Mouse (Mus musculus) limb, embryonic 15.5 days (tissue): ENCODE measurements around the gene Alad. TPM values are rescaled to one million over a fixed set of nuclear protein-coding genes. Genes with fewer than 3 reads are reported as not detected.
A peak's percentile ranks its signal among the peaks of the same experiment; 100 is the strongest.

ENCODE experiments used
- ATAC-seq: fragments of 200-750 bp; cut with Nextera tagmentation; 2 replicates; pipeline ENCODE4 v1.8.0; 2017; ENCODE audit warnings: low read depth, moderate TSS enrichment; ENCODE audit not compliant: insufficient number of reproducible peaks, low FRiP score, low TSS enrichment
- H3K27ac ChIP-seq: fragments of 300-500 bp; sonication (generic); 2 replicates; pipeline ENCODE4 v1.5.1; 2015; ENCODE audit warnings: moderate library complexity, mild to moderate bottlenecking, inconsistent platforms
- H3K27me3 ChIP-seq: fragments of 300-500 bp; sonication (generic); 2 replicates; pipeline ENCODE4 v1.6.1; 2015; ENCODE audit warnings: inconsistent platforms
- H3K36me3 ChIP-seq: fragments of 300-500 bp; sonication (generic); 2 replicates; pipeline ENCODE4 v1.6.1; 2015; ENCODE audit warnings: inconsistent platforms
- H3K4me1 ChIP-seq: fragments of 300-500 bp; sonication (generic); 2 replicates; pipeline ENCODE4 v1.6.1; 2015; ENCODE audit warnings: inconsistent platforms
- H3K4me2 ChIP-seq: fragments of 300-500 bp; sonication (generic); 2 replicates; pipeline ENCODE4 v1.6.1; 2015; ENCODE audit warnings: mild to moderate bottlenecking, inconsistent platforms
- H3K4me3 ChIP-seq: fragments of 300-500 bp; sonication (generic); 2 replicates; pipeline ENCODE4 v1.5.1; 2015; ENCODE audit warnings: mild to moderate bottlenecking, inconsistent platforms
- H3K9ac ChIP-seq: fragments of 300-500 bp; sonication (generic); 2 replicates; pipeline ENCODE4 v1.6.1; 2015; ENCODE audit warnings: inconsistent platforms
- H3K9me3 ChIP-seq: fragments of 300-500 bp; sonication (generic); 2 replicates; pipeline ENCODE4 v1.6.1; 2016; ENCODE audit warnings: inconsistent platforms
- WGBS: fragments of 180-500 bp; shearing (Covaris S2); methylation state at CpG from one replicate; pipeline ENCODE4 v1.1.7; 2015; 5-methylcytosine and 5-hydroxymethylcytosine counted together
- polyA plus RNA-seq: library from polyadenylated mRNA; unstranded; fragments of >200 nt; fragmentation: Nextera tagmentation; extraction: Ambion mirVana; gene quantifications from 2 replicates; pipeline ENCODE4 v1.2.1, GENCODE M21; 2015

The Alad gene
- 75.8 and 86.5 TPM in 2 replicates for polyA plus RNA-seq

DNA sequence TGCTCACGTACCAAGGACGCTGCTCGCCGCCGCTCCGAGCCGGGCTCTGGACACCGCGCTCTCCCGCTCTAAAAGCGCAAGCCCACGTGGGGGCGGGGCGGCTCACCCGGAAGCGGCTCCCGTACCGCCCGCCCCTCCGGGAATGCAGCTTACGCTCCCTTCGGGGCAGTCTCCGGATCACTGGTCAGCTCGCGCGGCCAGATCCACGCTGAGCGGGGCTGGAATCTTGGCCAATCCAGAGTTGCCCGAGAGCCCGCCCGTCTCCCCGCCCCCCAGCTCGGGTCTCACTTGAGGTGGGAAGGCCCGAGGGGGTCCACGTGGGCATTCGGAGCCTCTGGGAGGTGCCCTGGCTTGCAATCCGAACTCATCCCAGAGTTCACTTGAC lies at the start of gene Alad:
TSS of gene Alad (minus strand) at position 70 of the 385 bp plus-strand sequence.
- Histone ChIP-seq H3K4me2 (peak within 1 kb of the TSS; percentile 65), H3K9me3 (no peaks in the 10 kb centered on the region), H3K9ac (peak within 1 kb of the TSS; percentile 79), H3K36me3 (peaks cover 9% of the 10 kb centered on the region), H3K27me3 (no peaks in the 10 kb centered on the region), H3K27ac (peak within 1 kb of the TSS; percentile 91), H3K4me3 (peak within 1 kb of the TSS; percentile 80), H3K4me1 (peaks cover 52% of the 10 kb centered on the region)
- WGBS: 0% methylated on average over 37 of the region's 37 CpGs
- peak; percentile 79 for ATAC-seq

DNA sequence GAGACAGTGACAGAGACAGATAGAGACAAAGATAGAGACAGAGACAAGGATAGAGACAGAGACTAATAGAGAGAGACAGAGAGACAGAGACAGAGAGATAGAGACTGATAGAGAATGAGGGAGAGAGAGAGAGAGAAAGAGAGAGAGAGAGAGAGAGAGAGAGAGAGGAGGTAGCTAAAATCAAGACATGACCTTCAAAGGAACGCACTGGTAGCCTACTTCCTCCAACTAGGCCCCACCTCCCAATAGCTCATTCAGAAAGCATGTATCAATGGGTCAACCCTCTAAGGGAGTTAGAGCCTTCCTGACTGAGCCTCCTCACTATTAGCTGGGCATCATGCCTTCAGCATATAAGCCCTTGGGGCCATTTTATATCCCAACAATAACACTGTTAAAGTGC lies 48.6 kb upstream of the Alad start:
- H3K36me3 ChIP-seq: no peaks in the 10 kb centered on the region
- ATAC-seq: no peak

DNA sequence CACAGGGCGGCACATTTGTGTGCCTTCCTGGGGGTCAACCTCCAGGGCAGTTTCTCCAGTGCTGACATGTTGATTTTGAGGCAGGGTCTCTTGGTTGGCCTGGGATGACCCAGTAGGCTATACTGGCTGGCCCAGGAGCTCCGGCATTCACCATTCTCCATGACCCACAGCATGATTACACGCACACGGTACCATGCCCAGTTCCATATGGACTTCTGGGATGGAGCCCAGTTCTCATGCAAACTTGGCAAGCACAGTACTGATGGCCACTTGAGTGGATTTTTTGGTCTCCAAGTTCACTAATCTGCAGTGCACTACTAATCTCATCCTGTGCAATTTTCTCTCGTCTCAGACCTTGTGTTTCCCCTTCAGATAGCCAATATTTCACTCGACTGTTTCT lies 48.0 kb upstream of the Alad start:
- H3K36me3 ChIP-seq: no peaks in the 10 kb centered on the region
- 77% methylated on average over 6 of the region's 6 CpGs for WGBS
- no peak overlapping the region for H3K4me3 ChIP-seq
- no peak for ATAC-seq
- H3K4me2 ChIP-seq: no peak overlapping the region
- no peak overlapping the region for H3K27ac ChIP-seq
- H3K4me1 ChIP-seq: 0 out of 2 replicates have a peak, but pooled peaks cover 7% of the 10 kb centered on the region
- H3K27me3 ChIP-seq: no peaks in the 10 kb centered on the region
- H3K9me3 ChIP-seq: no peaks in the 10 kb centered on the region
- H3K9ac ChIP-seq: no peak overlapping the region

More for the DNA sequence above, 48.6 kb upstream of the Alad start:
- WGBS: 100% methylated on average over 1 of the region's 1 CpGs
- Histone ChIP-seq H3K4me1 (0 out of 2 replicates have a peak, but pooled peaks cover 3% of the 10 kb centered on the region), H3K4me3 (no peak overlapping the region), H3K9ac (no peak overlapping the region), H3K27me3 (no peaks in the 10 kb centered on the region), H3K27ac (no peak overlapping the region), H3K9me3 (no peaks in the 10 kb centered on the region), H3K4me2 (no peak overlapping the region)

DNA sequence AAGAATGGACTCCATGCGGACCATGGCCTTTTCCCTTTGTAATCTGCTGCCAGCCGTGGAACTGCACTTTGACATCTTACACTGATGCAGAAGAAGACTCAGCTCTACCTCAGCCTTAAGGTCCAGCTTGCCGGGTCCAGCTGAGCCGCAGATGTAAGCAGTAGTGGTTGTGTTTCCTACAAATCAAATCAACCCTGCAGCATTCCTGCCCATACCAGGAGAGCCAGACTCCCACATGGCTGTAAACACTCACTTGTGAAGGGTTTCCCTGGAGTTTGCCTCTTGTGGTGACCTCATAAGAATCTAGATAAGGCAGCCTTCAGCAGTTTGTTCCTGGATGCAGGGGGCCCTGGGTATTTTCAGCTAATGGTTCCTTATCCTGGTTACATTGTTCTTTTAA lies 46.8 kb upstream of the Alad start:
- ATAC-seq: no peak
- H3K36me3 ChIP-seq: no peaks in the 10 kb centered on the region

DNA sequence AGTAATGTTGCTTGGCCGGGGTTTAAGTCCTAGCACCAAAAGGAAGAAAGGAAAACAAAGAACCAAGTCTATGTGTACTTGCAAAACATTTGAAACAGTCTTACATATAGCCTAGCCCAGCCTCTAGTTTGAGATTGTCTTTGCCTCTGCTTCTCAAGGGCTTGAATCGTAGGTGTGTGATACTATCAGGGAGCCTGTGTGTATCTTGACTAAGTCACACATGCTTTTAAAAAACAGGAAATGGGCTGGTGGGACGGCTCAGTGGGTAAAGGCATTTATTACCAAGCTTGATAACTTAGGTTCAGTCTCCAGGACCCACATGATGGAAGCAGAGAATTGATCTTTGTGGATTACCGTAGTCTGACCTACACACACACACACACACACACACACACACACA lies 42.3 kb upstream of the Alad start:
- H3K27ac ChIP-seq: no peak overlapping the region
- H3K4me1 ChIP-seq: 0 out of 2 replicates have a peak, but pooled peaks cover 15% of the 10 kb centered on the region
- H3K4me3 ChIP-seq: no peak overlapping the region
- ATAC-seq: no peak
- no peak overlapping the region for H3K4me2 ChIP-seq
- H3K9me3 ChIP-seq: no peaks in the 10 kb centered on the region
- 66% methylated on average over 4 of the region's 4 CpGs for WGBS
- no peaks in the 10 kb centered on the region for H3K27me3 ChIP-seq
- H3K9ac ChIP-seq: no peak overlapping the region
- no peaks in the 10 kb centered on the region for H3K36me3 ChIP-seq

More for the DNA sequence above, 46.8 kb upstream of the Alad start:
- no peaks in the 10 kb centered on the region for H3K9me3 ChIP-seq
- no peak overlapping the region for H3K4me2 ChIP-seq
- H3K4me1 ChIP-seq: 0 out of 2 replicates have a peak, but pooled peaks cover 7% of the 10 kb centered on the region
- no peak overlapping the region for H3K27ac ChIP-seq
- H3K27me3 ChIP-seq: no peaks in the 10 kb centered on the region
- H3K9ac ChIP-seq: no peak overlapping the region
- H3K4me3 ChIP-seq: no peak overlapping the region
- WGBS: 68% methylated on average over 4 of the region's 4 CpGs

DNA sequence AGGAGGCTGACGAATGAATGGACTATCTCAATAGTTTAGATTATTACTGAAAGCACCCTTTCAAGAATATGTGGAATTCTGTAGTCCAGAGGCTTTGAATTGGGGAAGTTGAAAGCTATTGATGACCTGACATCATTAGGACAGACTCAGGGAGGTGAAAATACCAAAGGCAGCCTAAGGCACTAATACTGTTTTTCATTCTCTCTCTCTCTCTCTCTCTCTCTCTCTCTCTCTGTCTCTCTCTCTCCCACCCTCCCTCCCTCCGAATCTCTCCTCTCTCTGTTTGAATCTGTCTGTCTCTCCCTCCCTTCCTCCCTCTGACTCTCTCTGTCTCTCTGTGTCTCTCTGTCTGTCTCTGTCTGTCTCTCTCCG lies 41.9 kb upstream of the Alad start:
- H3K9ac ChIP-seq: no peak overlapping the region
- H3K27me3 ChIP-seq: no peaks in the 10 kb centered on the region
- 67% methylated on average over 3 of the region's 3 CpGs for WGBS
- H3K27ac ChIP-seq: no peak overlapping the region
- H3K36me3 ChIP-seq: no peaks in the 10 kb centered on the region
- H3K4me3 ChIP-seq: no peak overlapping the region
- no peaks in the 10 kb centered on the region for H3K9me3 ChIP-seq
- no peak overlapping the region for H3K4me2 ChIP-seq
- 0 out of 2 replicates have a peak, but pooled peaks cover 15% of the 10 kb centered on the region for H3K4me1 ChIP-seq
- no peak for ATAC-seq

DNA sequence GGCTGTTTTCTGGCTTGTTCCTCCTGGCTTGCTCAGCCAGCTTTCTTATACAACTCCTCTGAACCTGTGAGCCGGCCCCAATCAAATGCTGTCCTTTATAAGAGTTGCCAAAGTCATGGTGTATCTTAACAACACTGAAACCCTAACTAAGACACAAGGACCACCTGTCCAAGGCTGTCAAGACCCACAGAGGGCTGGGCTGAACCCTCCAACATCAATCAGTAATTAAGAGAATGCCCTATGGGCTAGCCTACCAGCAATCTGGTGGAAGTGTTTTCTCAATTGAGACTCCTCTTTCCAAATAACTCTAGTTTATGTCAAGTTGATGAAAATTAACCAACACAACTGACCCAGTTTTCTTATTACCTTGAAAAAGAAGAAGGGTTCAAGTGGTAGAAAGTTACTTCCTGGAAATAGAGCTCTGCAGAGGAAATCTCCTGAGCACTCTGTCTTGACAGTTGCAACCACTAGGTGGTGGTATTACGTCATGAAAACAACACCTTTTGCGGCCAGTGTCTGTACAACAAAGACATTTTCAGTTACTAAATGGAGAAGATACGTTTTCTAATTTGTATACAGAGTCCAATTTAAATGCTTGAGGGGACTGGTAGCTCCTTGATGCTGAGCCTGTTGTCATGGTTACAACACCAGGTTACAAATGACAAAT lies 41.4 kb upstream of the Alad start:
- Histone ChIP-seq H3K9ac (no peak overlapping the region), H3K4me2 (no peak overlapping the region), H3K9me3 (no peaks in the 10 kb centered on the region), H3K4me3 (no peak overlapping the region), H3K4me1 (0 out of 2 replicates have a peak, but pooled peaks cover 12% of the 10 kb centered on the region), H3K36me3 (no peaks in the 10 kb centered on the region), H3K27ac (no peak overlapping the region), H3K27me3 (no peaks in the 10 kb centered on the region)
- WGBS: 23% methylated on average over 4 of the region's 4 CpGs
- no peak for ATAC-seq

DNA sequence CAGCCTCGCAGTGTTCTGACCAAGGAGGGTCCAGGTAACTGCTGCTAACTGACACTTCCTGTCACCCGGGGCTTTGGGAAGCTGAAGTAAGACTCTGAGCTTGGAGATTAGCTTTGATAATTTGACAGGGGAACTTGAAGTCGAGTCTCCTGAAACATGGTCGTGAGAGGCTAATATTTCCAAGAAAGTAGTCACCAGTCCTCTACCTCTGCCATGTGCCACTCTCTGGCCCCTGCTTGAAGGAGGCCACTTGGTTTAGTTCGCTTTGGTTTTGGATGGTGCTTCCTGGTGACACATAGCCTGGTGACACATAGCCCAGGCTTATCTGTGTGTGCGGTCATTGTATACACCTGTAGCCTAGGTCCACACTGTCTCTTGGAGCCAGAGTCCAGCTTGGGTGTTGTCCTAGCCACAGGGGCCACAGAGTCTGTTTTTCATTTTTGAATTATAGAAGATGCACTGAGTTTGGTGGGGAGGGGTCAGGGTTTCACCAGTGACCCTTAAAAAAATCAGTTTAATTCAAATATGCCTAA lies 40.1 kb upstream of the Alad start, which contains the start of gene Rgs3:
TSS of gene Rgs3 (plus strand) at position 51 of the 533 bp plus-strand sequence.
- no peak within 1 kb of the TSS for H3K4me3 ChIP-seq
- 53% methylated on average over 6 of the region's 6 CpGs for WGBS
- 0 out of 2 replicates have a peak, but pooled peaks cover 11% of the 10 kb centered on the region for H3K4me1 ChIP-seq
- H3K27ac ChIP-seq: no peak within 1 kb of the TSS
- no peaks in the 10 kb centered on the region for H3K27me3 ChIP-seq
- no peak within 1 kb of the TSS for H3K9ac ChIP-seq
- H3K9me3 ChIP-seq: no peaks in the 10 kb centered on the region
- no peaks in the 10 kb centered on the region for H3K36me3 ChIP-seq
- no peak for ATAC-seq
- no peak within 1 kb of the TSS for H3K4me2 ChIP-seq

DNA sequence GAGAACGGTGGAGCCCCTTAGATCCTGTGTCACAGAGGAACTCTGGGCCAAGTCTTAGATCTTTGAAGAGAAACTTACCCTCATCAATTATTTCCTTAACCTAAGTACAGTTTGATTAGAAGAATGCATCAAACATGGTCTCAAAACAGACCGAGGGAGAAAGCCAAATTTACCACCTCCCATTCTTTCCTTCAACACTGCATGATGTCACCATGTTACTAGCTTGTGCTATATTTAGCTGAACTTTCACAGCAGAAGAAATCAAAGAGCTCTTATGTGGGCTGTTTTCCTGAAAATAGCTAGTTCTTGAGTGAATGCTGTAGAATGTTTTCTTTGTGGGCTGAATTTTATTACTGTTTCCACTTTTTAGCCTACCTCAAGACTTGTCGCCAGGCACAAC lies 37.7 kb upstream of the Alad start:
- no peak overlapping the region for H3K4me2 ChIP-seq
- H3K4me3 ChIP-seq: no peak overlapping the region
- no peak overlapping the region for H3K27ac ChIP-seq
- H3K9ac ChIP-seq: no peak overlapping the region
- H3K4me1 ChIP-seq: 0 out of 2 replicates have a peak, but pooled peaks cover 8% of the 10 kb centered on the region
- no peak for ATAC-seq
- WGBS: 45% methylated on average over 3 of the region's 3 CpGs
- no peaks in the 10 kb centered on the region for H3K36me3 ChIP-seq
- H3K9me3 ChIP-seq: no peaks in the 10 kb centered on the region
- no peaks in the 10 kb centered on the region for H3K27me3 ChIP-seq

DNA sequence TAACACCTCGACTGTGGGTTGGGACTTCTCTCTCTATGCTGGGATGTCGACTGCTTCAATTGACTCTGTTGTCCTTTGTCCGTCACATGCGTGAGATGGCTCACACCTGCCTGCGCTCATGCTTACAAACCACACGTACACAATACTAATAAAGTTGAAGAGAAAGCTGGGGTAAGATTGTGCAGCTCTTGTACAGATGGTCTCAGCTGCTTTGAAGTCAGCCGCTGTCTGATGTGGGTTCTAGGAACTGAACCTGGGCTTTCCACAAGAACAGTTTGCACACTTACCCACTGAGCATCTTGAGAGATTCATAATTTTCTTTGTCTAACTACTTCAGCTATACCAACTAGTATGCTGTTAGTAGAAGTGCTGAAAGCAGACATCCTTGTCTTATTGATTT lies 32.2 kb upstream of the Alad start:
- H3K9me3 ChIP-seq: no peaks in the 10 kb centered on the region
- H3K36me3 ChIP-seq: no peaks in the 10 kb centered on the region
- no peaks in the 10 kb centered on the region for H3K27me3 ChIP-seq
- H3K4me3 ChIP-seq: no peak overlapping the region
- no peak overlapping the region for H3K27ac ChIP-seq
- H3K4me1 ChIP-seq: no peaks in the 10 kb centered on the region
- H3K9ac ChIP-seq: no peak overlapping the region
- 79% methylated on average over 7 of the region's 7 CpGs for WGBS
- ATAC-seq: no peak
- no peak overlapping the region for H3K4me2 ChIP-seq

DNA sequence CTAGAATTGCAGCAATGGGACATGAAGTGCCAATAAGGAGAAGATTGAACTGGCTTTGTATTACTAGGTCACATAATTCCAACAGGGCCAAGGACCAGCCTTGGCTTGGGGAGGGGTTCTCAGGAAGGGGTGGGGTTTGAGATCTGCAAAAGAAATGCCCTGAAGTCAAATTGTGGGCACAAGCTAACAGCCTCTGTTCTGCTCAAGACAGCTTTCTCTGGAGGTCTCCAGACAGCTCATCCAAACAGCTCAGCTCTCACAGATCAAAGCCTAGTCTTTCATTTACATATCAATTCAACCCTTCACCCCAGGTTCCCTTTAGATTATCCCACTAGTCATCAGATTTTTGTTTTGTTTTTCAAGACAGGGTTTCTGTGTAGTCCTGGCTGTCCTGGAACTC lies 25.1 kb upstream of the Alad start:
- Histone ChIP-seq H3K9me3 (no peaks in the 10 kb centered on the region), H3K4me3 (no peak overlapping the region), H3K4me1 (no peaks in the 10 kb centered on the region), H3K36me3 (no peaks in the 10 kb centered on the region), H3K9ac (no peak overlapping the region), H3K4me2 (no peak overlapping the region), H3K27me3 (no peaks in the 10 kb centered on the region), H3K27ac (no peak overlapping the region)
- ATAC-seq: no peak

DNA sequence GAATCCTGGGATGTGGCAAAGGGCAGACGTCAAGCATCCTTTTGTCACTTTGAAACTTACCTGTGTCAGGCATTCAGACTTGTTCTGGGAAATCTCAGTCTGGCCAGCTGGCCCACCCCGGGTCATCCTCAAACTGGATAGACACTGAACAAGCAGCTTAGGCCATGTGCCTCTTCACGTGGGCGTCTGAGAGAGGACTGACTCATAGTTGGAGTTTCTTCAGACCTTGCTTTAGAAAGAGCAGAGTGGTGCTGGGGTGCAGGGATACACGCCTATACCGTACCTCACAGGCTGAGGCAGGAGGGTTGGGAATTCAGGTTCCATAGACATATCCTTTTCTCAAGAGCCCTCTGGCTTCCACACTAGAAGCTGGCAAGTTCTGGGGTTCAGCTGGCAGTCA lies 24.1 kb upstream of the Alad start:
- no peaks in the 10 kb centered on the region for H3K27me3 ChIP-seq
- H3K27ac ChIP-seq: no peak overlapping the region
- no peaks in the 10 kb centered on the region for H3K36me3 ChIP-seq
- H3K4me1 ChIP-seq: no peaks in the 10 kb centered on the region
- H3K9me3 ChIP-seq: no peaks in the 10 kb centered on the region
- H3K4me2 ChIP-seq: no peak overlapping the region
- ATAC-seq: no peak
- 82% methylated on average over 6 of the region's 6 CpGs for WGBS
- H3K9ac ChIP-seq: no peak overlapping the region
- no peak overlapping the region for H3K4me3 ChIP-seq
